In the genomic region with DNA sequence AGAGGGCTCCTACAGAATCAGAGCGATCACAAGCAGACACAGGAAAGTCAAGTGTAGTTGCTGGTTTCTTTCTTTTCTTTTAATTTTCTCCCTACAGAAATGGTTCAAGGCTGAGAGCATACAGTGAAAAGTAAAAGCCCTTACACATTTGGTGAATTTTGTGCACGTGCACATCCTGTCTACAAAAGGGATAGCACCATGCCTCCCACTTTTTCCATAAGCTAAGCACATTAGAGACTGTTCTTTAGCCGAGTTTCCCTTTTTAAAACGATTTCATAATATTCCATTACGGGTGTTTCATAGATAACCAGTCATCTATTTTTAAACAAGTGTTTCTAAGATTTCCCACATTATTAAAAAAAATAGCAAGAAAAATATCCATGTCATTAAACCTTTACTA, we compare ENCODE assay signal across 15 mouse cellular contexts. TPM values are rescaled to one million over a fixed set of nuclear protein-coding genes. Genes with fewer than 3 reads are reported as not detected.
"Had no signal": no experiment of that assay in that cellular context is flagged by ENCODE, and none has a peak within 500 bp of the region (broad histone marks: within the 10 kb centered on the region; RNA-seq: fewer than 3 reads in every experiment).

No protein-coding gene starts in this region.

- H3K9me3 ChIP-seq: limb, embryonic 10.5 days; liver, embryonic 13.5 days had no signal

- H3K27ac ChIP-seq: kidney, postnatal 0 days; layer of hippocampus, adult 2 months; limb, embryonic 10.5 days; limb, embryonic 13.5 days; liver, embryonic 13.5 days had no signal

- H3K36me3 ChIP-seq: limb, embryonic 10.5 days; limb, embryonic 13.5 days; liver, embryonic 13.5 days had no signal

- ATAC-seq: intestine, postnatal 0 days had no signal

- H3K9ac ChIP-seq: limb, embryonic 13.5 days; liver, embryonic 13.5 days had no signal

- H3K4me2 ChIP-seq: limb, embryonic 13.5 days; liver, embryonic 13.5 days had no signal

- H3K4me3 ChIP-seq: layer of hippocampus, adult 2 months; limb, embryonic 10.5 days; limb, embryonic 13.5 days; liver, embryonic 13.5 days had no signal

- DNase-seq: kidney, adult 2 months; kidney, postnatal 25 days; layer of hippocampus, adult 9-11 months; liver; liver, embryonic 13.5 days; lung, adult 2 months; midbrain, embryonic 14.5 days; thymus, adult 18-20 months; thymus, postnatal 36 days had no signal

- H3K4me1 ChIP-seq: limb, embryonic 10.5 days; limb, embryonic 13.5 days; liver, embryonic 13.5 days had no signal

- H3K27me3 ChIP-seq: limb, embryonic 13.5 days; liver, embryonic 13.5 days had no signal

RNA-seq across cellular contexts. Expression of gene Ildr1, which starts 30.3 kb away (rescaled TPM):
- polyA plus RNA-seq: neural tube, embryonic 11.5 days had no signal
